Mouse (Mus musculus) hindbrain, embryonic 14.5 days (tissue): ENCODE data around the gene Sept3. TPM values are rescaled to one million over a fixed set of nuclear protein-coding genes. Genes with fewer than 3 reads are reported as not detected.
A peak's percentile ranks its signal among the peaks of the same experiment; 100 is the strongest.

Experiments
- ATAC-seq: fragments of 200-750 bp; cut with Nextera tagmentation; 2 replicates; pipeline ENCODE4 v1.8.0; 2017; ENCODE audit warnings: moderate number of reproducible peaks, mild to moderate bottlenecking, moderate TSS enrichment, moderate library complexity; ENCODE audit not compliant: low FRiP score
- DNase-seq: peaks from one replicate; pipeline ENCODE4 v3.0.0-alpha.2; 2015; ENCODE audit warnings: low spot score
- H3K27ac ChIP-seq: fragments of 300-500 bp; sonication (generic); 2 replicates; pipeline ENCODE4 v1.5.1; 2014; ENCODE audit warnings: mild to moderate bottlenecking, moderate library complexity
- H3K27me3 ChIP-seq: fragments of 300-500 bp; sonication (generic); 2 replicates; pipeline ENCODE4 v1.6.1; 2014; ENCODE audit warnings: mild to moderate bottlenecking, low read length, mixed read lengths; ENCODE audit not compliant: control insufficient read depth, insufficient read depth
- H3K36me3 ChIP-seq: fragments of 300-500 bp; sonication (generic); replicated peaks from 2 replicates; pipeline ENCODE4 v1.6.1; 2014; ENCODE audit not compliant: control insufficient read depth, insufficient read depth
- H3K4me1 ChIP-seq: fragments of 300-500 bp; sonication (generic); replicated peaks from 2 replicates; pipeline ENCODE4 v1.6.1; 2014; ENCODE audit warnings: antibody characterized with exemption, low read length, mixed read lengths; ENCODE audit not compliant: control insufficient read depth, insufficient read depth
- H3K4me2 ChIP-seq: fragments of 300-500 bp; sonication (generic); replicated peaks from 2 replicates; pipeline ENCODE4 v1.6.1; 2014; ENCODE audit warnings: mild to moderate bottlenecking, moderate library complexity
- H3K4me3 ChIP-seq: fragments of 300-500 bp; sonication (generic); replicated peaks from 2 replicates; pipeline ENCODE4 v1.5.1; 2014; ENCODE audit warnings: mild to moderate bottlenecking, low read length
- H3K9ac ChIP-seq: fragments of 300-500 bp; sonication (generic); 2 replicates; pipeline ENCODE4 v1.6.1; 2014
- H3K9me3 ChIP-seq: fragments of 300-500 bp; sonication (generic); 2 replicates; pipeline ENCODE4 v1.6.1; 2016; ENCODE audit warnings: low read length; ENCODE audit not compliant: control insufficient read depth
- WGBS: fragments of 180-500 bp; shearing (Covaris S2); extraction: QIAGEN DNeasy Blood & Tissue Kit; methylation state at CpG from one replicate; pipeline ENCODE4 v1.1.7; 2014; 5-methylcytosine and 5-hydroxymethylcytosine counted together
- polyA plus RNA-seq: library from polyadenylated mRNA; unstranded; fragments of >200 nt; fragmentation: Nextera tagmentation; extraction: Ambion mirVana; gene quantifications from 2 replicates; pipeline ENCODE4 v1.2.1, GENCODE M21; 2014

Gene Sept3
- polyA plus RNA-seq, 1 experiment from 2014 or later: 375 TPM

GRCm38 (mm10) chr15:82340414-82341035, 65.8 kb downstream of the Sept3 start:
- Histone ChIP-seq H3K4me1 (peaks cover 14% of the 10 kb centered on the region), H3K9me3 (no peaks in the 10 kb centered on the region), H3K27me3 (peaks cover 18% of the 10 kb centered on the region), H3K27ac (no peak overlapping the region), H3K9ac (peak overlapping the region; percentile 50), H3K4me2 (peak overlapping the region; percentile 51), H3K4me3 (peak overlapping the region; percentile 24), H3K36me3 (peaks cover 3% of the 10 kb centered on the region; the same call in 1 of the 2 replicates)
- 47% methylated on average over 21 of the region's 21 CpGs for WGBS
- ATAC-seq (no peak), DNase-seq (no peak)

GRCm38 (mm10) chr15:82341036-82341501, 66.4 kb downstream of the Sept3 start:
- Histone ChIP-seq H3K4me2 (peak overlapping the region; percentile 51), H3K27ac (no peak overlapping the region), H3K27me3 (peaks cover 18% of the 10 kb centered on the region), H3K4me1 (peaks cover 14% of the 10 kb centered on the region), H3K9me3 (no peaks in the 10 kb centered on the region), H3K36me3 (no peaks in the 10 kb centered on the region; the same call in 1 of the 2 replicates), H3K4me3 (peak overlapping the region; percentile 24), H3K9ac (peak overlapping the region; percentile 50)
- DNase-seq (no peak), ATAC-seq (no peak)
- WGBS: 5% methylated on average over 39 of the region's 40 CpGs

- no peak for DNase-seq
- no peak for ATAC-seq
- peak overlapping the region; percentile 50; the same call in 1 of the 2 replicates for H3K9ac ChIP-seq
- 71% methylated on average over 15 of the region's 15 CpGs for WGBS
- peaks cover 18% of the 10 kb centered on the region for H3K27me3 ChIP-seq
- no peaks in the 10 kb centered on the region for H3K9me3 ChIP-seq
- H3K27ac ChIP-seq: no peak overlapping the region
- no peak overlapping the region for H3K4me3 ChIP-seq
- peaks cover 16% of the 10 kb centered on the region for H3K4me1 ChIP-seq
- H3K4me2 ChIP-seq: peak overlapping the region; percentile 51
- no peaks in the 10 kb centered on the region for H3K36me3 ChIP-seq
Observed at GRCm38 (mm10) chr15:82341675-82342542, 67.2 kb downstream of the Sept3 start.

- ATAC-seq (no peak), DNase-seq (no peak)
- WGBS: 80% methylated on average over 5 of the region's 5 CpGs
- no peak overlapping the region for H3K27ac ChIP-seq
- peaks cover 21% of the 10 kb centered on the region for H3K4me1 ChIP-seq
- peaks cover 18% of the 10 kb centered on the region for H3K27me3 ChIP-seq
- peaks cover under 1% of the 10 kb centered on the region for H3K36me3 ChIP-seq
- H3K9me3 ChIP-seq: no peaks in the 10 kb centered on the region
- H3K4me2 ChIP-seq: no peak overlapping the region
- H3K9ac ChIP-seq: no peak overlapping the region
- H3K4me3 ChIP-seq: no peak overlapping the region
Observed at GRCm38 (mm10) chr15:82342543-82342935, 67.8 kb downstream of the Sept3 start.

- Histone ChIP-seq H3K4me2 (no peak overlapping the region), H3K4me3 (no peak overlapping the region), H3K27ac (no peak overlapping the region), H3K36me3 (peaks cover 12% of the 10 kb centered on the region), H3K9ac (no peak overlapping the region), H3K4me1 (peaks cover 15% of the 10 kb centered on the region), H3K9me3 (no peaks in the 10 kb centered on the region), H3K27me3 (peaks cover 18% of the 10 kb centered on the region)
- ATAC-seq (no peak), DNase-seq (no peak)
- WGBS: 89% methylated on average over 27 of the region's 27 CpGs
Observed at GRCm38 (mm10) chr15:82343368-82344287, 68.9 kb downstream of the Sept3 start.

Other genes starting within 250 kb of the Sept3 start
- gene Desi1, start 241.0 kb upstream of the Sept3 start, polyA plus RNA-seq: 53.2 and 61.3 TPM in 2 replicates
- gene Snu13, start 227.3 kb upstream of the Sept3 start, polyA plus RNA-seq: 235 and 252 TPM in 2 replicates
- gene 4930407I10Rik, start 215.7 kb upstream of the Sept3 start, polyA plus RNA-seq: not detected in 2 replicates
- gene Mei1, start 204.9 kb upstream of the Sept3 start, polyA plus RNA-seq: 0.08 and 0.09 TPM in 2 replicates
- 12.9 and 13.8 TPM in 2 replicates for gene Ccdc134, start 147.0 kb upstream of the Sept3 start, polyA plus RNA-seq
- 153 and 154 TPM in 2 replicates for gene Srebf2, start 127.7 kb upstream of the Sept3 start, polyA plus RNA-seq
- gene Shisa8, start 62.1 kb upstream of the Sept3 start, polyA plus RNA-seq: 3.4 and 6.3 TPM in 2 replicates
- 0.51 and 0.68 TPM in 2 replicates for gene Tnfrsf13c, start 50.5 kb upstream of the Sept3 start, polyA plus RNA-seq
- gene Cenpm, start 30.1 kb upstream of the Sept3 start, polyA plus RNA-seq: 17.0 and 18.0 TPM in 2 replicates
- gene 1500009C09Rik, start 22.5 kb upstream of the Sept3 start, polyA plus RNA-seq: 10.2 and 13.2 TPM in 2 replicates
- 0.17 and 0.29 TPM in 2 replicates for gene Wbp2nl, start 24.1 kb downstream of the Sept3 start, polyA plus RNA-seq
- 32.1 and 38.7 TPM in 2 replicates for gene Naga, start 64.0 kb downstream of the Sept3 start, polyA plus RNA-seq
- gene Pheta2, start 64.0 kb downstream of the Sept3 start, polyA plus RNA-seq: 1.5 and 1.8 TPM in 2 replicates
- 349 and 367 TPM in 2 replicates for gene Smdt1, start 64.1 kb downstream of the Sept3 start, polyA plus RNA-seq
- gene Ndufa6, start 79.4 kb downstream of the Sept3 start, polyA plus RNA-seq: 383 and 445 TPM in 2 replicates
- 2.3 and 2.5 TPM in 2 replicates for gene Cyp2d22, start 105.4 kb downstream of the Sept3 start, polyA plus RNA-seq
- gene Cyp2d11, start 119.1 kb downstream of the Sept3 start, polyA plus RNA-seq: not detected in 2 replicates
- not detected in 2 replicates for gene Cyp2d10, start 132.3 kb downstream of the Sept3 start, polyA plus RNA-seq
- not detected in 2 replicates for gene Cyp2d9, start 158.5 kb downstream of the Sept3 start, polyA plus RNA-seq